Mouse (Mus musculus) c-Kit-positive CD71-positive TER-119-negative erythroid progenitor cells, embryonic 14.5 days (primary cell): ENCODE measurements around the gene 4930558K02Rik.

Source experiments
- DNase-seq: peaks from one replicate; pipeline ENCODE4 v3.0.0-alpha.2; 2013; ENCODE audit warnings: low read depth

Gene 4930558K02Rik

DNA sequence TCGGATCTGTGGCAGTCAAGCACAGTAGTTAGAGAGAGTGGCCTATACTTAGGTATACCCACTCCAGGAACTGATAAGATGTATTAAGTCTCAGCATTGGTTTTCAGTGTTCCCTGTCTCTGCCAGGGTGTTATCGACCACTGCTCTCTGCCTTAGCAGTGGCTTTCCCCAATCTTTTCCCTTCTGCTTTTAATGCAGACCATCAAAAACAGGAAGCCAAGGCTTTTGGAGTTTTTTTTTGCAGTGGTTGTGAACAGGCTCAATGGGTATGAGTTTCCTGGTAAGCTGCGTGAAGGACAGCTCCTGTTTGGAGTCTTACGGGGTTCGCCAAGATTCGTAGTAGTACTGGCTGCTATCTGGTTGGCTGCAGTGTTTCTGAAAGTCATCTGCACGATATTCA is 13.0 kb upstream of the 4930558K02Rik start:
- DNase-seq = no peak

DNA sequence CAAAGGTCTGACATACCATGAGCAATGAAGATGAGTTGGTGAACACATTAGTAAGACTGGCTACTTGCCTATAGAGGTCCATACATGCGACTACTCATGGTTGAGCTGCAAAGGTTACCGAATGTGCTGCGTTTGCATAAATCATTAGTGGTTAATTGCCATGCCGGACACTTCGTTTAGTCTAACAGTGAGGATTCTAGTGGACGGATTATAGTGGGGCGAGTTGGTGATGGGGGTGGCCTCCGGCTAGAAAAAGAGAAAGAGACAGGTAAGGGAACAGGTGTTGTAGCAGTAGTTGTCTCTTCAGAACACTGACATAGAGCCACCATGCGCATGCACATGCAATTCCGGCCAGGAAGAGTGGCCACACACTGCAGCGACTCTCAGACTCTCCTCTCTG is 12.4 kb upstream of the 4930558K02Rik start:
- no peak for DNase-seq

DNA sequence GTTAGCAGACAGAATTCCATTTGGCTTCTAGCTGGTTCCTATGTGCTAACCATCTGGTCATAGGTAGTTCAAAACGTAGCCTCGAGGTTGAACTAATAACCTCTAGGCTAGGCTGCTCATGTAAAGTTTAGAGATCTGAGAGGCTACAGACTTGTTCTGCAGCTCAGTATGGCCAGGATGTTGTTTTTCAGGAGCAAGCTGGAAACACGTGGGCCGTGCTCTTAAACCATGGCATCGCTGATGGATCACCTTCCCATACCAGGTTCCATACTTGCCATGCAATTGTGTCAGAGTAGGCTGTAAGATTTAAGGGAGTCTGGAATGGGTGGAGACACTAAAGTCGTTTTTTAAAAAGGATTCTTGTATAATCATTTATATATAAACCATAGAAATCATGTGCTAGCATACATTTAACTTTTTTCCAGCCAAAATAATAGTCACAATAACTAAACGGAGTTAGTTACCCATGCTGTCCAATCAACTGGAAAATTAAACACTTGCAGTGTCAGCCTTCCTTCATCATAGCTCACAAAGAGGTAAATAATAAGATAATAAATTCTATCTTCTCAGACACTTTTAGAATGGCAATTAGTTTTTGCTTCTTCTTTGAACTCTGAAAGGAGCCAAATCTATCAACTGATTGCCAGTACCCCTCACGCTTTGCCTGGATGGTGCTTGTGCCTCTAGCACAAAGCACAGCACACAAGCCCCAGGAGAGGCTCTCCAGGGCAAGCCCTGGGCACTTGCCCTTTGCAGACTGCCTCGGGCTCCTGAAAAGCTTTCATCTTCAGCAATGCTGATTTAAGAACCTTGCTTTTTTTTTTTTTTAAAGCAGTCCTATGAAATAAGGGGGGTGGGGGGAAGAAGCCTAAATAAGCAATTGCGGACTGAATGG is 11.5 kb upstream of the 4930558K02Rik start:
- no peak for DNase-seq

DNA sequence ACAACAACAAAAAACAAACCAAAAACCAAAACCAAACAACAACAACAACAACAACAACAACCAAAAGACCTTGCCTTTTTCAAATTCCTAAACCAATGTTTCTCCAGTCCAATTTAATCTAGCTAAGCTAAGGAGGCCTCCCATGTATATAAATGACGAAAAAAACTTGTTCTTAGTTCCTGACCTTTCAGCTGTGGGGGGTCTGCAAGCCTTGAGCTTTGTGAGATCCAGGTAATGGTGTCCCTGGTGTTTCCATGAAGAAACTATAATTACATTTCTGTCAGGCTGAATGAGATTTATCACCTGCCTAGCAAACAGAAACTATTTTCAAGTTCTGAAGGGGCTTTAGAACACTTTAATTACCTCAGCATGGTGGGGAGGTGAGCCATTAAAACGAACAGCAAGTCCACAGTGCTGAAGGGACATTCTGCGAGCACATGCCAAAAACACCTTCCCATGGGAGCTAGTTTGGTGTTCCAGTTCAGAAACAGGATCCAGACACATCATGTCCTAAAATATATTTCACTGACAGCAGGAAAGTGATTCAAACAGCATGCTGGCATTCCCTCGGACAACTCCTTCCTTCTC is 4.6 kb upstream of the 4930558K02Rik start:
- no peak for DNase-seq

DNA sequence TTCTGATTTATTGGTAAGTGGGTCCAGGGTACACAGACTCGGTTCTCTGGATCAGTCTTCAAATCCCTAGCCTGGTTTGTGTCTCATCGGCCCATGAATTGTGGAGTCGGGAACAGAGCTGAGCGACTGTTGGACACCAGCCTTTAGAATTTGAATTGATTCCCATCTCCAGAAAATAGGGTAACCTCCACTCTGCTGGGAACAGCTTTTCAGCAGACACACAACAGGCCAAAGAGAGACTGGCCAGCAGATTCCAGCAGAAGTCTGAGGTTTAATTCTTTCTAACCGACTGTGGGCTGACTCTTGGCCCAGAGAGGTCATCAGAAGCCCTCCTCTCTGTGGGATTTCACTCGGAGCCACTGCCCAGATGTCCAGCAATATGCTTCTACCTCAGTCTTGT is 4.0 kb upstream of the 4930558K02Rik start:
- DNase-seq = no peak

DNA sequence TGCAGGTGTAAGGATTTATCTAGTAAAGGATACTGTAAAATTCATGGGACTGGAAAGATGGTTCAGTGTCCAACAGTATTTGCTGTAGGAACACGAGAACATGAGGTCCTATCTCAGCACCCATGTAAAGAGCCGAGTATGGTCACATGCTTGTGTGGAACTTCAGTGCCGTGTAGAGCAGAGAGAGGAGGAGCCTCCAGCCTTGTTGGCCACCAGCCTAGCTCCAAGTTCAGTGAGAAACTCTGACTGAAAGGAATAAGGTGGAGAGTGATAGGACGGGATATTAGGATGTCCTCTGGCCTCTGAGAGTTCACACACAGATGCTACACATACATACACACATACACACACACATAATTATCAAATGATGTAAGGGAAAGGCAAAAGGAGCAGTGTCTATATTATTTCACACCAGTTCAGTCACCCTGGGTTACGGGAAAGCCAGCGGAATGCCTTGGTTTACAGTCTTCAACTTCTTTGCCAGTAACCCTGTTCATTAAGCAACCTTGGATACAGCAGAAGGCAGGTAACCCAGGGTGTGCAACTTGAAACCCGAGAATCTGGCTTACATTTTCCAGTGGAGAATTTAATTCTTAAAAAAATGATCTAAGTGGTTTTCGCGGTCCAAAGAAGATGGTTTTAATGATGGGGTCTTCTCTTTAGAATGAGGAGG is 1.3 kb upstream of the 4930558K02Rik start:
- DNase-seq = no peak

DNA sequence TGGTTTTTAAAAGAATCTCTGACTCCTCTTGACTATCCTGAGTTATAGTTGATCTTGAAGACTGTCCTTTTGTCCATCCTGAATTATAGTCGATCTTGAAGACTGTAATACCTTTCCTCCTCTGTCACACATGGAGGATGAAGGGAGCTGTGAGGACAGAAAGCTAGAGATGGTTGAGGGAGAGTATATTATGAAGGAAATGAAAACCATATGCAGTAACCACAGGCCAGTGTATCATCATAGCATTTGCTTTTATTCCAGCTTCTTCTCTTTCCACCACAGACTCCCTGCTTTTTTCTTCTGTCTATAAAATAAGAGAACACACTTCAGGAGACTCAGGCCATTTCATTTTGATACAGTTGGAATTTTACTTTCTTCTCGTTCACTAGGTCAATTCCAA is 610 bp upstream of the 4930558K02Rik start:
- DNase-seq = no peak

DNA sequence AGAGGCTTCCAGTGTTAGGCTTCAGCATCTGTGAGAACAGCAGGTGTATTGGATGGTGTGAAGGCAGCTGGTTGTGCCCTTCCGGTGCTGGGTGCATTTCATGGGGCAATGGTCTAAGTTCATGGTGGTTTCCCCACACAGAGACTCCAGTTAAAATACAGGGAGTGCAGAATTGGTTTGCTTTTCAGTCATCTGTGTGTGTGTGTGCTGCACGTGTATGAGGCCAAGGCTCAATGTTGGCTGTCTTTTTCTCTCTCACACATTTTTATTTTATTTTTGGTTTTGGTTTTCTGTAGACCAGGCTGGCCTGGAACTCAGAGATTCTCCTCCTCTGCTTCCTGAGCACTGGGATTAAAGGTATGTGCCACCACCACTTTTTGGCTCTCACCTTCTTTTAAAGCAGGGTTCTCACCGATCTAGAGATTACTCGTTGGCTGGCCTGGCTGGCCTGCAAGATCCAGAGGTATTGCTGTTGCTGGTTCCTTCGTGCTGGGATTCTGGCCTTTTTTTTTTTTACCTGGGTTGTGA is 1.2 kb downstream of the 4930558K02Rik start:
- DNase-seq = no peak

DNA sequence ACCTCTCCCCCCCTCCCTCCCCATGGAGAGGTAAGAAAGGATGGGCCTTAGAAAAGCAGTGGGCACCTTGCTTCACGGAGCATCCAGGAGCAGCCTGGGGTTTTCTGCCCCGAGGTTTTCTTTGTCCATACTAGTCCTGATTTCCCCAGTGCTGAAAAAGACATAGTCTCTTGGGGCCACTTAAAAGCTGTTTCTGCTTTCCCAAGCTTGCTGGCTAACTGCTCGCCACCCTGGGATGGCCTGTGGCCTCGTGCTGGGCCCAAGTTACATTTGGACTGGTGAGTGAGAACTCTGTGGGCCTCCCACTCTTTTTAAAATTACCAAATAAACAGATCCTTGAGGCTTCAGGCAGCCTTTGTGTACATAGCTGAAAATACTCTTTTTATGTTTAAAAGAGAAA is 2.1 kb downstream of the 4930558K02Rik start:
- no peak for DNase-seq

DNA sequence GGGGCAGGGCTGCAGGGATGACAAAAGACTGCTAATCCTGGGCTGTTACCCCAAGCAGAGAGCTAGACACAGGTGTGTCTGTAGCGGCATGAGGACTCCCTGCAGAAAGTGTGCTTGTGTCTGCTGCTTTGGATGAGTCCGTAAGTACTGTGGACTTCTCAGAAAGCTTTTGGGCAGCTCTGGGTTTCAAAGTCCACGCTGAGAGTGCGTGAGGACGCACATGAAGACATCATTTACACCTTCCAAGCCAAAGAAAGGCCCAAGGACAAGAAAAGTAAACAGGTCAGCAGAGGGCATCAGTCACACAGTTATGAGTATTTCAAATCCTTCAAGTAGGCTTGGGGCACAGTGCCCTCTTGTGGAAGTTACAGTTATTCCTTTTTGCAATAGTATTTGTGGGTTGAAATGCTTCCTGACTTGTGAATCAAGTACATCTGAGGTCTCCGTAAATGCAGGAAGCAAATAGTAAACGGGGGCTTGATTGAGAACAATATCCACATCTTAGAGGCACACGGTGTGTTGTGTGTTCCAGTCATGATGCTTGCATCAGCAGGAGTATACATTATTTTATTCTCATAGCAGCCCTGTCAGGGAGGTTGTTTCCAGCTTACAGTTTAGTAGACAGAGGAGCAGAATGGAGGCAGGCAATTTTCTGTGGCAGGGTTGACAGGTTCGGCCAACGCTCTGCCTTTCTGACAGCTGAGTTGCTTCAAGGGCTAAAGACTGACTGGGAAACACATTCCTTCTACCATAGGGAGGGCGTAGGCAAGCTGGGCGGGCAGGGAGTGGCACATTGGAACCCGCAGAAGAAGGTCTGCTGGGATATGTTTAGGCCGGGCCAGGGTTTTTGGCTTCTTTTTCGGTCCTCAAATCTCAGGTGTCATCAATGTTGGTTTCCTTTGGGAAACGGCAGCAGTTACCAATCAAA is 2.9 kb downstream of the 4930558K02Rik start:
- DNase-seq = peak; percentile 84

DNA sequence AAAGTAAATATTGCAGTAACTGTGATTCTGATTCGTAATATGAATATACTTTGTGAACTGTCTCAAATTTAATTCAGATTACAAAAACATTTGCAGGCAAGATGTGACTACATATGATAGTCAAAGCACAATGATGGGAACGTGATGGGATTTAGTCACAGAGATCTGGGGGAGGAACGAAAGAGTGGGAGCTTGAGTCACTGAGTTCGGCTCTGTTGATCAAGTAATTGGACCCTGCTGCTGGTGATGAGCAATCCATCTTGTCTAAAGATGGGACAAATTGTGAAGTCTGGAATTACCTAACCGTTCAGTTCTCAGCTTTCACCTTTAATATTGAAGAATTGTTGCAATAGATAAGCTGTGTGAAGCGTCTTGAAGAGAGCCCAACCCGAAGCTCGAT is 7.2 kb downstream of the 4930558K02Rik start:
- no peak for DNase-seq

DNA sequence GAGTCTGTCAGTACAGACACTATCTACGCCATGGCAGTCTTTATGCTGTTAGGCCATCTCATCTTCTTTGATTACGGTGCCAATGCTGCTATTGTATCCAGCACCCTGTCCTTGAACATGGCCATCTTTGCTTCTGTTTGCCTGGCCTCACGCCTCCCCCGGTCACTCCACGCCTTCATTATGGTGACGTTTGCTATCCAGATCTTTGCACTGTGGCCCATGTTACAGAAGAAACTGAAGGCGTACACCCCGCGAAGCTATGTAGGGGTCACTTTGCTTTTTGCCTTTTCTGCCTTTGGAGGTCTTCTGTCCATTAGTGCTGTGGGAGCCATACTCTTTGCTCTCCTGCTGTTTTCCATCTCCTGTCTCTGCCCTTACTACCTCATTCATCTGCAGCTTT is 8.6 kb downstream of the 4930558K02Rik start:
- DNase-seq = no peak

DNA sequence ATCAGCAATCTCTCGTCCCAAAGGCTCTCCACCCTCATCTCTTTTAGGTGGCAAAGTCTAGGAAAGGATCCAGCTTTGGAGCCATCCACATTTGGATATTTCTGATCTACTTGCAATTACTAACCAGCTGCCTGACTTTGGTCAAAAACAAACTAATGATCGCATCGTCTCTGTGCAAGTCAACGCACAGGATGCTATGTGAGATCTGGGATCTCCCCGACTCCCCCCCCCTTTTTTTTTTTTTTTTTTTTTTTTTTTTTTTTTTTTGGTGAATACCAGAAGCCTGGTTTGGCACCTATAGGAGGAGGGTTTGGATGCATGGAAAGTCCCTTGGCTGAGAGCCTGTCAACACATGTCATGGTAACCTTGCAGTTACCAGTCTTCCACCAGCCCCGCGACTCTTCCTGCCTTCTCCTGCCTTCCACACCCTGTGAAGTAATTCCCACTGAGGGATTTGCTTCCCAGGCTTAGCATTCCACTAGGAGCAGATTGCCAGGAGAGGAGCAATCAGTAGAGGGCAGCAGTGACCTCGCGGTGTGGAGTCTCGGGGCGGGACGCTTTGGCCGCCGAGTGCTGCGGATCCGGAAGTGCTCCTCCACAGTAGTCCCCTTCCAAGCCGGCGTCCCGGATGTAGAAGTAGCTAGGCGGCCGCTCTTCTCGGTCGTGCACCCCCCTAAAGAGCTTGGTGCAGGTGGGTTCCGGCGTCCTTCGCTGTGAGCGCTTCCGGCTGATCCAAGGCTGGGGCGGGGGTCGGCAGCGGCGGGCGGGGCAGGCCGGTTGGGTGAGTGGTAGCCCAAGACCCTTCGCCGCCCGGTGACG is 10.6 kb downstream of the 4930558K02Rik start, which contains the start of gene Pigc:
Gene Pigc (plus strand): TSS at position 598 of the 819 bp plus-strand sequence.
- DNase-seq = peak; percentile 70

DNA sequence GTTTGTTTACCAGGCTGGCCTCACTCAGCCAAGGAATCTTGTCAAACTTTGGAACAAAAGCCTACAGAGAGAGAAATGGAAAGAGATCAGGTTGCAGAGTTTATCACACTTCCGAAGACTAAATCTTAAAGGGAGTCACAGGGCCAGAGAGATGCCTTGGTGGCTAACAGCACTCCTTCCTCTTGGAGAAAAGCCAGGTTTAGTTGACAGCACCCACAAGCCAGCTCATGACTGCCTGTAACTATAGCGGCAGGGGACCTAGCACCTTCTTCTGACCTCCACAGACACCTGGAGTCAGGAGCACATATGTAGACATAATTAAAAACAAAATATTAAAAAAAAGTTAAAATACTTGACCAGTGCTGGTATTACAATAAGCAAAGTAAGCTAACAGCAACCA is 11.5 kb downstream of the 4930558K02Rik start:
- DNase-seq = no peak

DNA sequence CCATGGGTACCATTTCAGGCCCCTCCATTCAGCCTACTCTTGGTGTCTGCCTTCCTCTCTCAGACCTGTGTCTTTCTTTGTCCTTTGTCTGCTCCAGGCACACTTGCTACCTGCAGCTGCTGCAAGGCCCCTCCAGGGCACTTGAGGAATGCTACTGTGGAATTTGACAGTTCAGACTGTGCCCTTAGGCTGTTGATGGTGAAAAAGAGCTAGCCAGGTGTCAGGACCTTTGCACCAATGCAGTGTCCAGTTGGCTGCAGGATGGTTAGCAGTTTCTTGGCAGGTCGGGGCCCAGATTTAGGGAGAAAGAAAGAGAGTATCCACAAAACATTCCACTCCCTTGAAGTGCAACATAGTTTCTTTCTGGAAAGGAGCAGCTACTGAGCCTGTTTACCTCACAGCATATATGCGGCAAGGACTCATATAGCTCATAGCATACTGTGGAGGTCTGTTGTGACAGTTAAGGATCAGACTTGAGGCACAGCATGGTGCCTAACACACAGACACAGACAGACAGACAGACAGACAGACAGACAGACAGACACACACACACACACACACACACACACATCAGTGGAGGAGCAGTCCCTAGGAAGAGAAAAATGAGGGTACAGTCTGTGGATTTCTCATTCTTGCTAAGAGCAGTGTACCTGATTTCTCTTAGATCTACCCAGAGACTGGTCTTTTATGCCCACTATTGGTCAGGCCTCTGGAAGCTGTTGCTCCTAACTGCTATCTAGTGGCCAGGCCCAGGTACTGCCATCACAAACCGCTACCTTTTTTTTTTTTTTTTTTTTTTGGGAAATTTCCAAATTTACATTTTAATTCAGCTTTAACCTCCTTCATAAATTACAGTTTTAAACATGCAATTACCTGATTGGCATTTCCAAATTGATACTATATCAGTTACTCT is 16.7 kb downstream of the 4930558K02Rik start:
- no peak for DNase-seq

DNA sequence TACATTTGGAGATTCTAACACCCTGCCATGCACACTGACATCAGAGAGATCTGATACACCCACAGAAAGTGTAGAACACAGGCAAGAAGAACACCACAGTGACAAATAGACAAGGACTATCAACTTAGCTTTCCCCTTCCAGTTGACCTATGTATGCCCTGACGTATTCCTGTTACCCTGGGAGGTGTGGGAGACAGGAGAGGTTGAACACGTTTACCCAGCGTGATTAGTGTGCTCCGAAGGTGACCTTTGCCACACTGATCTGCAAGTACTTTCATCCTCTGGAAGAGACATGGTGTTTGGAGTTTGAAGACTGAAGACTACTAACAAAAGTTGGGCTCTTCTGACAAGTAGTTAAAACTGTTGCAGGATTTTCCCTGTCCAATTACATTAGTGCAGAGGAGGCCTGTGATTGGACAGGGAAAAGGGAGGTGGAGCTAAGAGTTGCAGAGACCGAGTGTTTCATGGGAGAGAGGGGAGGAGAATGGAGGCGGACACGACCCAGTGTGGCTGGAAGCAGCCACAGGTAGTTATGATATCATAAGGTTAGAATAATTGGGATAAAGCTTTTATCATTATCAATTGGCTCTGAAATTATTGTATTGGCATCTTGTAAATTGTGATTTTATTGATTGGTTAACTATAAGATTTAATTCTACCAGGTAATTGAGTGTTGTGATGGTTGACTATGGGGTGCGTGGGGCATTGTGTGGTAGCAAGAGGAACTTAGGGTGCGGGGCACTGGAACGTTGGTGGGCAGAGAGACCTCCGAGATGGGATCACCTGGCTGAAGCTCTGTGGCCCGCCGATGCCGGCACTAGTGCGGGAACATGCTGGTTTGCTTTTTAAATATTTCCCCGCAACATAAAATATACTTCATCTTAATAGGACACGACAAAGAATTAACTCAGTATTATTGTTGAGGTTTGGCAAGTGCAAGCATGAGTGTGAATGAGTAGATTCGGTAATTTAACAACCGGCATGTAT is 21.2 kb downstream of the 4930558K02Rik start:
- no peak for DNase-seq

DNA sequence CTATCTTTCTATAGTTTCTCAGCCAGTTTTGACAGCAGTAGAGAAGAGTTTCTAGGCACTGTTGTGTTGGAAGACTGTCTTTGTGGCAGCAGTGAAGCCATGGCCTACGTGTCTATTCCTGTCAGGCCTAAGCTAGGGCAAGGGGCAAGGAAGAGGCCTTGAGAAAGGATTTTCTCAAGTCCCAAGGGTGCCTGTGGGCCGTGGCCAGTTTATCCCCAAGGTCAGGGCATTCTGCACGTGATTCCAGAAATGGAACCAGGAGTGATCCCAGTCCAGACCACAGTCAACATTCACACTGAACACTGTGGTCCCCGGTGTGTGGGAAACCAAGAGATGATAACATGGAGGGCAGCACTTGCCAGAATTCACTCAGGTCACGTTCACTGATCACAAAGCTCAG is 23.6 kb downstream of the 4930558K02Rik start:
- no peak for DNase-seq

DNA sequence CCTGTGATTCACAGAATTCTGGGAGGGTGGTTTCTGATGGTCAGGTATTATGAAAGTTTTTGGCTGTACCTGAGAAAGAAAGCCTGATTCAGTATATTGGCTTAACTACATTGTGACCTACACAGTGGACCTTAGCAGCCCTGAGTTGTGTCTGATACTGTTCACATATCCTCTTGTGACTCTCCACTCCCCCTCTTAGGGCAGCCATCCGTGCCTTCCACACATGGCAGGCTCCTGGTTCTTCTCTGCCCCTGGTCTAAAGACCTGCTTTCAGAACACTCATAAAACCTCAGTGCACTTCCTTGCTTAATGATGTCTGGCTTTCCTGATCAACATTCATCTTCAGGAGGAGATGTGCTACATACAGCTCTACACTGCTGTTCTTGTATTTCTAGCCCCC is 26.8 kb downstream of the 4930558K02Rik start:
- DNase-seq = no peak
